Mouse (Mus musculus): ENCODE measurements around the gene Akna. TPM values are rescaled to one million over a fixed set of nuclear protein-coding genes. Genes with fewer than 3 reads are reported as not detected.

The Akna gene
- polyA plus RNA-seq, 1 experiment from 2014 or later, result 10.6 TPM

- peak; percentile 56 for ATAC-seq (ENCODE audit: low read depth)
- H3K4me2 ChIP-seq (ENCODE audit: low read depth, low read length), result no peak overlapping the region
- 21% methylated on average over 9 of the region's 9 CpGs for WGBS
These were observed 14.3 kb upstream of the Akna start for GRCm38 (mm10) chr4:63417318-63417957.

GRCm38 (mm10) chr4:63414951-63415350 is 11.8 kb upstream of the Akna start:
- Histone ChIP-seq H3K4me3 (ENCODE audit: low read length) (no peak overlapping the region), H3K4me2 (ENCODE audit: low read depth, low read length) (no peak overlapping the region), H3K27ac (ENCODE audit: low read length) (no peak overlapping the region), H3K36me3 (ENCODE audit: control insufficient read depth, insufficient read depth, low read length) (no peaks in the 10 kb centered on the region), H3K9me3 (ENCODE audit: control insufficient read depth, low read length) (no peaks in the 10 kb centered on the region), H3K4me1 (replicated peaks; ENCODE audit: control insufficient read depth, insufficient read depth, low read length) (peaks cover 8% of the 10 kb centered on the region), H3K27me3 (ENCODE audit: control insufficient read depth, insufficient read depth, low read depth, low read length) (no peaks in the 10 kb centered on the region; the same call in 1 of the 2 replicates), H3K9ac (ENCODE audit: low read length) (0 out of 2 replicates have a peak overlapping the region, but pooled peaks have one; percentile 15)
- WGBS, result 43% methylated on average over 5 of the region's 5 CpGs
- no peak for ATAC-seq (ENCODE audit: low read depth)

More at GRCm38 (mm10) chr4:63417318-63417957, 14.3 kb upstream of the Akna start:
- Histone ChIP-seq H3K27me3 (ENCODE audit: control insufficient read depth, insufficient read depth, low read depth, low read length) (no peaks in the 10 kb centered on the region), H3K9me3 (ENCODE audit: control insufficient read depth, low read length) (no peaks in the 10 kb centered on the region), H3K4me1 (replicated peaks; ENCODE audit: control insufficient read depth, insufficient read depth, low read length) (peaks cover 2% of the 10 kb centered on the region; the same call in 1 of the 2 replicates), H3K27ac (ENCODE audit: low read length) (no peak overlapping the region), H3K36me3 (ENCODE audit: control insufficient read depth, insufficient read depth, low read length) (no peaks in the 10 kb centered on the region), H3K9ac (ENCODE audit: low read length) (no peak overlapping the region), H3K4me3 (ENCODE audit: low read length) (no peak overlapping the region)

DNA sequence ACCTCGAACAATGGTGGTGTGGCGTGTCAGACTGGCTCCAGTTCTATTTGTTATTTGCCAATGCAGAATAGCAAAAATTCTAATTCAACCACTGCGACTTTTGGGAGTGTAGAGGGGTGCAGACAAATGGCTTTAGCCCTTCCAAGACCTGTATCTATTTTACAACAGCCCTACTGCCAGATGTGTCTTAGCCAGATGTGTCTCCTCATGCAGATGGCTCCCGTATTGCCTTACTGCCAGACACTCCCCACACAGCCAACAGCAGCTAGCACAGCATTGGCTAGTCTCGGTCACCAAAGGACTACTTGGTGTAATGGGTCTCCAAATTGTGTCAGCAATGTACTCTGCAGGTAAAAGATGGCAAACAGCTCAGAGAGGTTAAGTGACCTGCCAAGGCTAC is 8.1 kb upstream of the Akna start:
- WGBS, result 43% methylated on average over 5 of the region's 5 CpGs
- Histone ChIP-seq H3K4me1 (replicated peaks; ENCODE audit: control insufficient read depth, insufficient read depth, low read length) (peaks cover 30% of the 10 kb centered on the region), H3K27me3 (ENCODE audit: control insufficient read depth, insufficient read depth, low read depth, low read length) (no peaks in the 10 kb centered on the region; the same call in 1 of the 2 replicates), H3K9ac (ENCODE audit: low read length) (no peak overlapping the region), H3K4me2 (ENCODE audit: low read depth, low read length) (0 out of 2 replicates have a peak overlapping the region, but pooled peaks have one; percentile 100), H3K27ac (ENCODE audit: low read length) (no peak overlapping the region), H3K9me3 (ENCODE audit: control insufficient read depth, low read length) (no peaks in the 10 kb centered on the region), H3K4me3 (ENCODE audit: low read length) (no peak overlapping the region), H3K36me3 (ENCODE audit: control insufficient read depth, insufficient read depth, low read length) (no peaks in the 10 kb centered on the region)
- no peak for ATAC-seq (ENCODE audit: low read depth)

DNA sequence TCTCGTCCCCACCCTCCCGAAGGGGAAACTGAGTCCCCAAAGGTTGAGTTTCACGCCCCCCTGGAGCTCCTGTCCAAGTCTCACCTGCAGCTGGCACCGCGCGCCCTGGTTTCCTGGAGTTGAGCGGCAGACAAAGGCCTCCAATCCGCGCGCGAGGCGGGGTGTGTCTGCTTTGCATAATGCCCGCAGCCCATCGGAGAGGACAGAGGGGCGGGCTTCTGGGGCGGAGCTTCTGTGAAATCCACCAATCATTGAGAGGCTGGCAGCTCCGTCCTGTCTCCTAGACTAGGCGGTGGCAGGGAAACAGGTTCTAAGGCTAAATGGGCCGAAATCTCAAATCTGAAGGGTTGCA is 7.4 kb upstream of the Akna start:
- peak overlapping the region; percentile 100 for H3K4me2 ChIP-seq (ENCODE audit: low read depth, low read length)
- peak overlapping the region; percentile 74 for H3K4me3 ChIP-seq (ENCODE audit: low read length)
- H3K4me1 ChIP-seq (replicated peaks; ENCODE audit: control insufficient read depth, insufficient read depth, low read length), result peaks cover 37% of the 10 kb centered on the region
- peak; percentile 89 for ATAC-seq (ENCODE audit: low read depth)
- H3K36me3 ChIP-seq (ENCODE audit: control insufficient read depth, insufficient read depth, low read length), result no peaks in the 10 kb centered on the region
- 0% methylated on average over 19 of the region's 19 CpGs for WGBS
- peak overlapping the region; percentile 77 for H3K27ac ChIP-seq (ENCODE audit: low read length)
- H3K9me3 ChIP-seq (ENCODE audit: control insufficient read depth, low read length), result no peaks in the 10 kb centered on the region
- no peaks in the 10 kb centered on the region; the same call in 1 of the 2 replicates for H3K27me3 ChIP-seq (ENCODE audit: control insufficient read depth, insufficient read depth, low read depth, low read length)
- peak overlapping the region; percentile 65 for H3K9ac ChIP-seq (ENCODE audit: low read length)

GRCm38 (mm10) chr4:63409908-63410582 is 6.9 kb upstream of the Akna start:
- peak; percentile 78 for ATAC-seq (ENCODE audit: low read depth)
- Histone ChIP-seq H3K9me3 (ENCODE audit: control insufficient read depth, low read length) (no peaks in the 10 kb centered on the region), H3K27me3 (ENCODE audit: control insufficient read depth, insufficient read depth, low read depth, low read length) (no peaks in the 10 kb centered on the region; the same call in 1 of the 2 replicates), H3K4me1 (replicated peaks; ENCODE audit: control insufficient read depth, insufficient read depth, low read length) (peaks cover 42% of the 10 kb centered on the region), H3K36me3 (ENCODE audit: control insufficient read depth, insufficient read depth, low read length) (no peaks in the 10 kb centered on the region), H3K4me2 (ENCODE audit: low read depth, low read length) (peak overlapping the region; percentile 100), H3K9ac (ENCODE audit: low read length) (peak overlapping the region; percentile 65), H3K4me3 (ENCODE audit: low read length) (peak overlapping the region; percentile 74), H3K27ac (ENCODE audit: low read length) (peak overlapping the region; percentile 77)
- 0% methylated on average over 37 of the region's 39 CpGs for WGBS

DNA sequence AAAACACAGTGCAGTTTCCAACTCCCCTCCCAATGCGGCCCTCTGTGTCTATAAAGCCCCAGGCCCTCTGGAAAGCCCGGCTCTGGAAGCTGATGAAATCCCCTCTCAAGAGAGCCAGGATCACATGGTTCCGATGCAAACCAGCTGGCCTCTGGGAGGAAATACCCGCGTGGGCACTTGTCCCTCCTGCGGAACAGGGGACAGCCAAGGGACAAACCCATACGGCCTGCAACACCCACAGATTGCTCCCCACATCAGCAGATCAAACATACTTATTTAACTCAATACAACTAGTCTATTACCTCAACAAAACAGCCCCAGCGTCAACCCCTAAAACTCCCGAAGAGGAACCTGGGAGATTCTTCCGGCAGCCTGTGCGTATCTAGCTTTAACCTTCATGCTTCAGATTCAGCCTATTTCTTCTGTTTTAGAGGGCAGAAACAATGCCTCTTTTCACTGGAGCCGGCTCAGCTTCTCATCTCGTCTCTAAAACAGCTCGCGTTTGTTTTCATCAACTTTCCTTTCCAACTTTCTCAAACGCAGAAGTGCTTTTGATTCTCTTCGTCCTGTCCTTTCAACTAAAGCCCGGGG is 6.3 kb upstream of the Akna start:
- WGBS, result 3% methylated on average over 18 of the region's 18 CpGs
- Histone ChIP-seq H3K9ac (ENCODE audit: low read length) (peak overlapping the region; percentile 65), H3K4me3 (ENCODE audit: low read length) (peak overlapping the region; percentile 74), H3K27ac (ENCODE audit: low read length) (peak overlapping the region; percentile 77), H3K27me3 (ENCODE audit: control insufficient read depth, insufficient read depth, low read depth, low read length) (no peaks in the 10 kb centered on the region; the same call in 1 of the 2 replicates), H3K36me3 (ENCODE audit: control insufficient read depth, insufficient read depth, low read length) (no peaks in the 10 kb centered on the region), H3K4me2 (ENCODE audit: low read depth, low read length) (peak overlapping the region; percentile 100), H3K9me3 (ENCODE audit: control insufficient read depth, low read length) (no peaks in the 10 kb centered on the region), H3K4me1 (replicated peaks; ENCODE audit: control insufficient read depth, insufficient read depth, low read length) (peaks cover 48% of the 10 kb centered on the region)
- ATAC-seq (ENCODE audit: low read depth), result no peak

DNA sequence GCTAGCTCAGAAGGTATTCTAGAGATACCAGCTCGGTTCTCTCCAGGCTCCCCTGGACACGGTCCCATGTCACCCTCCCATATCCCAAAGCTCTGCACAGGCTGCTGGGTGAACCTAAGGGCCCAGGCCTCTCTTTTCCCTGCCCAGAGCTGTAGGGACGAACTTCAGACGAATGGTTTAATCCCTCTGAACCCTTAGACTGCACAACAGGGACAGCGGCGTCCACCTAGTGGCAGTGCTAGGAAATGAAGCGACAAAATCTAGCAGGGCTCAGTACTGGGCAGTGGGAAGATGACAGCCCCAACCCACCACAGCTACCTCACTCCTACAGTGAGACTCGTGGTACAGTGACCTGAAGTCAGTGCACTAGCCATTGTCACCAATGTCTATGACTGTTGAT is 5.5 kb upstream of the Akna start:
- Histone ChIP-seq H3K4me1 (replicated peaks; ENCODE audit: control insufficient read depth, insufficient read depth, low read length) (peaks cover 56% of the 10 kb centered on the region), H3K9ac (ENCODE audit: low read length) (peak overlapping the region; percentile 65), H3K36me3 (ENCODE audit: control insufficient read depth, insufficient read depth, low read length) (no peaks in the 10 kb centered on the region), H3K4me3 (ENCODE audit: low read length) (peak overlapping the region; percentile 74), H3K4me2 (ENCODE audit: low read depth, low read length) (peak overlapping the region; percentile 100), H3K27ac (ENCODE audit: low read length) (peak overlapping the region; percentile 77), H3K27me3 (ENCODE audit: control insufficient read depth, insufficient read depth, low read depth, low read length) (no peaks in the 10 kb centered on the region; the same call in 1 of the 2 replicates), H3K9me3 (ENCODE audit: control insufficient read depth, low read length) (no peaks in the 10 kb centered on the region)
- WGBS, result 5% methylated on average over 8 of the region's 8 CpGs
- ATAC-seq (ENCODE audit: low read depth), result peak; percentile 48

DNA sequence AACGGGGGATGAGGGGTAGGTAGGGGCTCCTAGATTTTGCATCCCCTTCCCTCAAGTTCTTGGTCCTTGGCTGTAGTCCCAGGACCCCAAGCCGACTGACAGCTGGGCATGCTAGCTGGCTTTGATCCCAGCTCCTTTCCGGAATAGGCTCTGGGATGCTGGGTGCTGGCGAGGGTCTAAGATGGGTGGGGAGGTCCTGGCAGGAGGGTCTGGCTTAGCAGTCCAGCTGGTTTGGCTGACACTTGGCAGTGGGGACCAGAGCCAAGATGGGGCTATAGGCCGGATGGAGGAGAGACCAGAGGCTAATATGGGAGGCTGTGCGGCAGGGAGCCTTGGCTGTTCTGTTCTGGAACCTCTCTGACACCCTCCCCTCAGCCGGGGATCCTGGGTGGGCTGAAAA is 5.1 kb upstream of the Akna start:
- 33% methylated on average over 7 of the region's 7 CpGs for whole genome bisulfite sequencing
- no peaks in the 10 kb centered on the region for H3K9me3 ChIP-seq (ENCODE audit: control insufficient read depth, low read length)
- peak overlapping the region; percentile 100 for H3K4me2 ChIP-seq (ENCODE audit: low read depth, low read length)
- no peaks in the 10 kb centered on the region; the same call in 1 of the 2 replicates for H3K27me3 ChIP-seq (ENCODE audit: control insufficient read depth, insufficient read depth, low read depth, low read length)
- peaks cover 59% of the 10 kb centered on the region for H3K4me1 ChIP-seq (replicated peaks; ENCODE audit: control insufficient read depth, insufficient read depth, low read length)
- peak; percentile 34 for ATAC-seq (ENCODE audit: low read depth)
- peak overlapping the region; percentile 4; the same call in 1 of the 2 replicates for H3K4me3 ChIP-seq (ENCODE audit: low read length)
- peak overlapping the region; percentile 77 for H3K27ac ChIP-seq (ENCODE audit: low read length)
- H3K9ac ChIP-seq (ENCODE audit: low read length), result no peak overlapping the region
- no peaks in the 10 kb centered on the region for H3K36me3 ChIP-seq (ENCODE audit: control insufficient read depth, insufficient read depth, low read length)

GRCm38 (mm10) chr4:63405683-63406082 is 2.5 kb upstream of the Akna start:
- no peak overlapping the region; the same call in 1 of the 2 replicates for H3K9ac ChIP-seq (ENCODE audit: low read length)
- no peaks in the 10 kb centered on the region for H3K9me3 ChIP-seq (ENCODE audit: control insufficient read depth, low read length)
- H3K27me3 ChIP-seq (ENCODE audit: control insufficient read depth, insufficient read depth, low read depth, low read length), result no peaks in the 10 kb centered on the region
- peaks cover 75% of the 10 kb centered on the region for H3K4me1 ChIP-seq (replicated peaks; ENCODE audit: control insufficient read depth, insufficient read depth, low read length)
- no peak overlapping the region for H3K4me3 ChIP-seq (ENCODE audit: low read length)
- no peaks in the 10 kb centered on the region for H3K36me3 ChIP-seq (ENCODE audit: control insufficient read depth, insufficient read depth, low read length)
- H3K4me2 ChIP-seq (ENCODE audit: low read depth, low read length), result no peak overlapping the region
- WGBS, result 49% methylated on average over 4 of the region's 4 CpGs
- no peak for ATAC-seq (ENCODE audit: low read depth)
- no peak overlapping the region; the same call in 1 of the 2 replicates for H3K27ac ChIP-seq (ENCODE audit: low read length)

All from lung, embryonic 16.5 days (tissue).